Mouse (Mus musculus) ES-E14 (cell line): ENCODE results near the gene Ubac1.
A peak's percentile ranks its signal among the peaks of the same experiment; 100 is the strongest.

Experiments
- CHD2 ChIP-seq: IDR thresholded peaks from 2 replicates; pipeline ENCODE4 v1.6.1; 2014; ENCODE audit warnings: mild to moderate bottlenecking, low read depth, low read length, inconsistent platforms
- HCFC1 ChIP-seq: IDR thresholded peaks from 2 replicates; pipeline ENCODE4 v1.6.1; 2012; ENCODE audit warnings: low read length, inconsistent platforms, borderline replicate concordance; ENCODE audit not compliant: insufficient read depth
- MAFK ChIP-seq: IDR thresholded peaks from 2 replicates; pipeline ENCODE4 v1.6.1; 2014; ENCODE audit warnings: mild to moderate bottlenecking, low read depth, low read length, inconsistent platforms; ENCODE audit not compliant: insufficient read depth
- ZNF384 ChIP-seq: IDR thresholded peaks from 2 replicates; pipeline ENCODE4 v1.6.1; 2012; ENCODE audit warnings: low read depth, low read length, inconsistent platforms

- TF ChIP-seq HCFC1 (no peak), ZNF384 (no peak), CHD2 (no peak), MAFK (peak; percentile 78)
Measured at GRCm38 (mm10) chr2:25975141-25975770, 46.3 kb downstream of the Ubac1 start.
